Mouse (Mus musculus) erythroblast, embryonic 14.5 days (primary cell): Measurements from ENCODE around the gene Kif6. TPM values are rescaled to one million over a fixed set of nuclear protein-coding genes. Genes with fewer than 3 reads are reported as not detected.

Experiments used
- H3K27me3 ChIP-seq: 2 replicates; pipeline ENCODE4 v1.6.1; 2012; ENCODE audit warnings: inconsistent platforms; ENCODE audit not compliant: control insufficient read depth
- H3K36me3 ChIP-seq: 2 replicates; pipeline ENCODE4 v1.6.1; 2012; ENCODE audit warnings: mild to moderate bottlenecking, inconsistent platforms; ENCODE audit not compliant: control insufficient read depth
- H3K4me1 ChIP-seq: 2 replicates; pipeline ENCODE4 v1.6.1; 2012; ENCODE audit warnings: inconsistent platforms; ENCODE audit not compliant: control insufficient read depth
- H3K4me3 ChIP-seq: replicated peaks from 2 replicates; pipeline ENCODE3; 2012; ENCODE audit warnings: moderate library complexity, mild to moderate bottlenecking, inconsistent platforms
- H3K9me3 ChIP-seq: 2 replicates; pipeline ENCODE4 v1.6.1; 2012; ENCODE audit warnings: low read length, inconsistent platforms, mixed read lengths; ENCODE audit not compliant: control insufficient read depth
- GATA1 ChIP-seq: IDR thresholded peaks from 2 replicates; pipeline ENCODE4 v1.6.1; 2012; ENCODE audit warnings: low read length, inconsistent platforms, mixed read lengths
- TAL1 ChIP-seq: IDR thresholded peaks from 3 replicates; pipeline ENCODE4 v1.6.1; 2012; ENCODE audit warnings: low read length, inconsistent platforms, mixed read lengths
- polyA plus RNA-seq: library from polyadenylated mRNA; stranded (reverse); fragments of >175 nt; gene quantifications from 2 replicates; pipeline ENCODE4 v1.2.3, GENCODE M21; 2012

Kif6 gene
- polyA plus RNA-seq, 1 experiment: not detected

- peaks cover 13% of the 10 kb centered on the region for H3K9me3 ChIP-seq
- TF ChIP-seq GATA1: no peak
- no peak for TF ChIP-seq TAL1
- no peaks in the 10 kb centered on the region for H3K4me1 ChIP-seq
- H3K36me3 ChIP-seq: no peaks in the 10 kb centered on the region
- H3K27me3 ChIP-seq: no peaks in the 10 kb centered on the region
- H3K4me3 ChIP-seq: no peak overlapping the region
These were observed 34.5 kb downstream of the Kif6 start for GRCm38 (mm10) chr17:49649394-49649793.

GRCm38 (mm10) chr17:49650366-49650765 lies 35.4 kb downstream of the Kif6 start:
- Histone ChIP-seq H3K27me3 (no peaks in the 10 kb centered on the region), H3K9me3 (peaks cover 13% of the 10 kb centered on the region), H3K4me3 (no peak overlapping the region), H3K4me1 (no peaks in the 10 kb centered on the region), H3K36me3 (no peaks in the 10 kb centered on the region)
- TF ChIP-seq TAL1: no peak
- no peak for TF ChIP-seq GATA1

GRCm38 (mm10) chr17:49652357-49652756 lies 37.4 kb downstream of the Kif6 start:
- Histone ChIP-seq H3K9me3 (peaks cover 11% of the 10 kb centered on the region), H3K27me3 (no peaks in the 10 kb centered on the region), H3K4me1 (no peaks in the 10 kb centered on the region), H3K4me3 (no peak overlapping the region), H3K36me3 (no peaks in the 10 kb centered on the region)
- TF ChIP-seq GATA1: no peak
- no peak for TF ChIP-seq TAL1

- H3K27me3 ChIP-seq: no peaks in the 10 kb centered on the region
- TF ChIP-seq GATA1 (no peak), TAL1 (no peak)
- peaks cover 11% of the 10 kb centered on the region for H3K9me3 ChIP-seq
- H3K4me3 ChIP-seq: no peak overlapping the region
- H3K4me1 ChIP-seq: no peaks in the 10 kb centered on the region
- H3K36me3 ChIP-seq: no peaks in the 10 kb centered on the region
These were observed 37.9 kb downstream of the Kif6 start for GRCm38 (mm10) chr17:49652800-49653199.

GRCm38 (mm10) chr17:49661626-49662025 lies 46.7 kb downstream of the Kif6 start:
- Histone ChIP-seq H3K9me3 (peaks cover 4% of the 10 kb centered on the region; the same call in 1 of the 2 replicates), H3K4me3 (no peak overlapping the region), H3K4me1 (no peaks in the 10 kb centered on the region), H3K36me3 (no peaks in the 10 kb centered on the region), H3K27me3 (no peaks in the 10 kb centered on the region)
- TF ChIP-seq GATA1 (no peak), TAL1 (no peak)

GRCm38 (mm10) chr17:49666728-49667127 lies 51.8 kb downstream of the Kif6 start:
- Histone ChIP-seq H3K9me3 (peaks cover 3% of the 10 kb centered on the region; the same call in 1 of the 2 replicates), H3K4me3 (no peak overlapping the region), H3K27me3 (no peaks in the 10 kb centered on the region), H3K4me1 (no peaks in the 10 kb centered on the region), H3K36me3 (no peaks in the 10 kb centered on the region)
- TF ChIP-seq GATA1 (no peak), TAL1 (no peak)

GRCm38 (mm10) chr17:49668296-49668695 lies 53.4 kb downstream of the Kif6 start:
- peaks cover 6% of the 10 kb centered on the region for H3K9me3 ChIP-seq
- TF ChIP-seq GATA1: no peak
- TF ChIP-seq TAL1: no peak

GRCm38 (mm10) chr17:49671921-49672339 lies 57.0 kb downstream of the Kif6 start:
- peaks cover 26% of the 10 kb centered on the region for H3K9me3 ChIP-seq
- H3K4me1 ChIP-seq: no peaks in the 10 kb centered on the region

More at GRCm38 (mm10) chr17:49668296-49668695, 53.4 kb downstream of the Kif6 start:
- Histone ChIP-seq H3K4me1 (no peaks in the 10 kb centered on the region), H3K27me3 (no peaks in the 10 kb centered on the region), H3K4me3 (no peak overlapping the region), H3K36me3 (no peaks in the 10 kb centered on the region)

GRCm38 (mm10) chr17:49672421-49672820 lies 57.5 kb downstream of the Kif6 start:
- no peak for TF ChIP-seq TAL1
- H3K36me3 ChIP-seq: no peaks in the 10 kb centered on the region
- H3K4me1 ChIP-seq: no peaks in the 10 kb centered on the region
- no peaks in the 10 kb centered on the region for H3K27me3 ChIP-seq
- H3K4me3 ChIP-seq: no peak overlapping the region
- peaks cover 26% of the 10 kb centered on the region for H3K9me3 ChIP-seq

More at GRCm38 (mm10) chr17:49671921-49672339, 57.0 kb downstream of the Kif6 start:
- no peak for TF ChIP-seq TAL1
- TF ChIP-seq GATA1: no peak
- H3K36me3 ChIP-seq: no peaks in the 10 kb centered on the region
- H3K27me3 ChIP-seq: no peaks in the 10 kb centered on the region
- H3K4me3 ChIP-seq: no peak overlapping the region

- Histone ChIP-seq H3K4me1 (no peaks in the 10 kb centered on the region), H3K9me3 (peaks cover 26% of the 10 kb centered on the region), H3K36me3 (no peaks in the 10 kb centered on the region), H3K4me3 (no peak overlapping the region), H3K27me3 (no peaks in the 10 kb centered on the region)
- TF ChIP-seq GATA1 (no peak), TAL1 (no peak)
These were observed 60.7 kb downstream of the Kif6 start for GRCm38 (mm10) chr17:49675629-49676028.
